In the genomic region with DNA sequence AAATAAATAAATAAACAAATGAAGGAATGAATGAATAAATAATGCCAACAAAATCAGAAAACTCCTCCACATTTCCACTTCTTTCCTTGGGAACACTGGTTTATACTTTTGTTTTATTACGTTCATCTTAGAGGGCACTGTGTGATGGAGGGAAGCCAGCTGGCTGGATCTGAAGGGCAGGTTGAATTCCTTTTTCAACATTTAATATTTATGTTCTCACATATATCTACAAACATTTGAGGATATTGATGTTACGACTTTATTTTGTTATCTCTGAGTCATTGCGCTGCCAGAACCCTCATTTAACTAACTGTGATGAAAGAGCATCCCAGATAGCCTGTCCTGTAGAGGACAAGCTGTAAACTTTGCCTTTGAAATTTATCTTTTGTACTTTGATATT, we compare ENCODE assay signal across 26 mouse cellular contexts.
"Had no signal": no experiment of that assay in that cellular context is flagged by ENCODE, and none has a peak within 500 bp of the region (broad histone marks: within the 10 kb centered on the region; RNA-seq: fewer than 3 reads in every experiment).

No protein-coding gene starts in this region.

- H3K27me3 ChIP-seq: limb, embryonic 13.5 days; liver, embryonic 12.5 days; liver, embryonic 15.5 days; lung, embryonic 15.5 days; megakaryocyte, embryonic 14.5 days; midbrain, embryonic 13.5 days; neural tube, embryonic 13.5 days; stomach, embryonic 15.5 days had no signal

- H3K36me3 ChIP-seq: limb, embryonic 10.5 days; limb, embryonic 13.5 days; liver, embryonic 12.5 days; liver, embryonic 15.5 days; lung, embryonic 15.5 days; midbrain, embryonic 10.5 days; midbrain, embryonic 13.5 days; neural tube, embryonic 13.5 days; stomach, embryonic 15.5 days had no signal

- H3K4me1 ChIP-seq: limb, embryonic 10.5 days; limb, embryonic 13.5 days; liver, embryonic 12.5 days; liver, embryonic 15.5 days; lung, embryonic 15.5 days; megakaryocyte, embryonic 14.5 days; midbrain, embryonic 10.5 days; midbrain, embryonic 13.5 days; neural tube, embryonic 13.5 days; stomach, embryonic 15.5 days had no signal

- H3K27ac ChIP-seq: kidney, postnatal 0 days; layer of hippocampus, adult 2 months; limb, embryonic 10.5 days; limb, embryonic 13.5 days; liver, embryonic 12.5 days; liver, embryonic 15.5 days; lung, embryonic 15.5 days; midbrain, embryonic 10.5 days; midbrain, embryonic 13.5 days; neural tube, embryonic 13.5 days; stomach, embryonic 15.5 days had no signal

- DNase-seq: kidney, adult 2 months; kidney, postnatal 25 days; layer of hippocampus, adult 9-11 months; liver; lung, adult 18-20 months; lung, postnatal 10 days; lung, postnatal 36 days; right cerebral cortex, adult 18-20 months; right cerebral cortex, postnatal 14 days; right cerebral cortex, postnatal 4 days; thymus, adult 2 months; thymus, postnatal 14 days had no signal

- ATAC-seq: liver, embryonic 12.5 days; midbrain, embryonic 13.5 days; midbrain, embryonic 16.5 days had no signal

- H3K9me3 ChIP-seq: limb, embryonic 10.5 days; limb, embryonic 13.5 days; liver, embryonic 12.5 days; liver, embryonic 15.5 days; lung, embryonic 15.5 days; midbrain, embryonic 10.5 days; midbrain, embryonic 13.5 days; neural tube, embryonic 13.5 days; stomach, embryonic 15.5 days had no signal

- H3K4me2 ChIP-seq: limb, embryonic 13.5 days; liver, embryonic 12.5 days; liver, embryonic 15.5 days; lung, embryonic 15.5 days; midbrain, embryonic 13.5 days; neural tube, embryonic 13.5 days; stomach, embryonic 15.5 days had no signal

- H3K4me3 ChIP-seq: layer of hippocampus, adult 2 months; limb, embryonic 10.5 days; limb, embryonic 13.5 days; liver, embryonic 12.5 days; liver, embryonic 15.5 days; lung, embryonic 15.5 days; megakaryocyte, embryonic 14.5 days; midbrain, embryonic 10.5 days; midbrain, embryonic 13.5 days; myocyte; neural tube, embryonic 13.5 days; stomach, embryonic 15.5 days had no signal

- H3K9ac ChIP-seq: limb, embryonic 13.5 days; liver, embryonic 12.5 days; liver, embryonic 15.5 days; lung, embryonic 15.5 days; midbrain, embryonic 13.5 days; neural tube, embryonic 13.5 days; stomach, embryonic 15.5 days had no signal
